Mouse (Mus musculus) induced T-regulatory cell, adult 2 months (primary cell): ENCODE measurements around the gene Olfr1263.

ENCODE experiments used
- DNase-seq: peaks from one replicate; pipeline ENCODE4 v3.0.0-alpha.2; 2012; ENCODE audit warnings: low read depth

Gene Olfr1263

DNA sequence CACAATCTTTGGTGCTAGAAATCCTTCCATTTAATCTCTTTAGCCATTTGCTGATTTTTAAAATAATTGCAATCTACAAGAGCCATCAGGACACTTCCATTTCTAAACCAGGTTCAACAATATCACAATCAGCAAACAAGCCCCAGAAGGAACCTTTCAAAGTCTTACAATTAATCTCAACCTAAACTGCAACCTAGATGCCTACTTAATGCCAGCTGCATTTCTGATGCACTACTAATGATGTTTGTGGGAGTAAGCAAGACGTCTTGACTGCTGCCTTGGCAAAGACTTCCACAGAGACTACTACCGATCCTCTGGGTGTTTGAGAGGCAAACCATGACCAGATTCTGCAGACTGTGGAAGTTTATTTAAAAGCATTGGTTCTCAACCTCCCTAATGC is at the start of gene Olfr1263:
Gene Olfr1263, plus strand, starts transcription at position 301 of the 400 bp plus-strand sequence.
- no peak for DNase-seq

DNA sequence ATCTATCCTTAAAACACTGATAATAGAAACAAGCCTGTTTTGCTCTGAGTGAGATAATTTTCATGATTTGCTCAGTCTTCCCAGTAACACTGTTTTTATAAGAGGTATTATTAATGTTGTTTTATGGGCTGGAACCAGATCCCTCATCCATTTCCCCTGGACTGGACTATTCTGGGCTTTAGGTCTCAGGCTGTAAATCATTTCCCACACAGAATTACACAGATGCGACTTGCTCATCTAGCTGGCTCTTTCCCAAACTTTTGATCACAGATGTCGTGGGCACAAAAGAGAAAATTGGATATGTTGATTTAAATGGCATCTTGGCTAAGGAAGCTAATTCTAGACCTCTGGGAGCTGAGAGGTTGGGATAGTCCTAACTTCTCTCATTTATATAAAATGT is 37.7 kb upstream of the Olfr1263 start, which contains the start of gene Olfr1260:
Gene Olfr1260, plus strand, starts transcription at position 157 of the 400 bp plus-strand sequence.
- DNase-seq, result no peak

DNA sequence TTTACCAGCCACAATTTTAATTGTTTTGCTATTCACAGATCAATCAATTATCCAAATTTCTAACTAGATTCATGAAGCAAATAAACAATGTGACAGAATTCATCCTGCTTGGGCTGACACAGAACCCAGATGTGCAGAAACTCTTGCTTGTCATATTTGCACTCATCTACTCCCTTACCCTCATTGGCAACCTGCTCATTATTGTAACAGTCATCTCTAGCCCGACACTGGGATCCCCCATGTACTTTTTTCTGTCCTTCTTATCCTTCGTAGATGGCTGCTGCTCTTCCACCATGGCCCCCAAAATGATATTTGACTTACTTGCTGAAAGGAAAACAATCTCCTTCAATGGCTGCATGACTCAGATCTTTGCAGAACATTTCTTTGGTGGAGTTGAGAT is 34.2 kb upstream of the Olfr1263 start:
- DNase-seq, result no peak

DNA sequence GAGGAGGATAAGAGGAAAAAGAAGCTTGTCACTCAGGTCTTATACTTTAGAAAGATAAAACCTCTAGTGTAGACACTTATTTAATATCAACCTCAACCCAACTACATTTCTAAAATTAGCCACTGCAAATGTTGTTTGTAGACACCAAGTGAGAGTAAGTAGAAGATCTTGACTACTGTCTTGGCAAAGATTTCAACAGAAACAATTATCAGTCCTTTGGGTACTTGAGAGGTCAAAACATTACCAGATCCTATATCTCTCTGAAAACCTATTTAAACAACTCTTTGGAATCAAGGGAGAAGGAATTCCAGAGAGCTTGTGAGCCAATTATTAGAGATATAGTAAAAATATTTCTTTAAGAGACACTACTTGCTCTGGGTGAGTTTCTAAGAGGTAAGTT is 21.0 kb upstream of the Olfr1263 start, which contains the start of gene Olfr1261:
Gene Olfr1261, plus strand, starts transcription at position 301 of the 400 bp plus-strand sequence.
- DNase-seq, result no peak

DNA sequence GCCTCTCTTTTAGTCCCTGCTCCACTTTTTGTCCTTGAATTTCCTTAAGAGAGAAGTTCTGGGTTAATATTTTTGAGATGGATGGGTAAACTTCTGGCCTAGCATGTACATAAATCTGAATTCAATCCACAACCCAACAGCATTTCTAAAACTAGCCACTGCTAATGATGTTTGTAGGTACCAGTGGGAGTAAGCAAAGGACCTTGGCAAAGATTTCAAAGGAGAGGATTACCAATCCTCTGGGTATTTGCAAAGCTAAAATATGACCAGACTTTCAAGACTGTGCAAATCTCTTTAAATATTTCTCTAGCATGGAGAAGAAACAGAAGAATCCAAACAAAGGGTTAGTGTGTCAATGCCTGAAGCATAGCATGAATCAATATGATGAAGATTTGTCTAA is 12.1 kb upstream of the Olfr1263 start, which contains the start of gene Olfr1262:
Gene Olfr1262, plus strand, starts transcription at position 301 of the 400 bp plus-strand sequence.
- DNase-seq, result no peak

DNA sequence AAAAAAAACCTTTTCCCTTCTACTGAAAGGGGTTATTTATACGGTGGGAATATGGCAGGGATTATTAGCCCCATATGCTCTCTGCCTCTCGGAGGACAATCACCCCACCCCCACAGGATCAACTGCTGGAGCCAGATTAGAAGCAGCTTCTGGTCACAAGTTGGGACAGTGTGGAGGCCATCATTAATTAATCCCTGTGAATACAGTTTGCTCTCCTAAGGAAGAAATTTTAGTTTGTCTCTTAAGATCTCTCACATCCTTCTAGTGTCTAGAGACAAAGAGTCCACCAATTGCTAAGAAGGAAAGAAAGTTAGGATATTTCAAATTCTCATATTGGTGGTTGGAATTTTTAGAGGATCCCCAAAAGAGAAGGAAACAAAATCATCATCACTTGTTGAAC is 13.5 kb downstream of the Olfr1263 start, which contains the start of gene Olfr1264:
Gene Olfr1264, minus strand, starts transcription at position 101 of the 400 bp plus-strand sequence.
- no peak for DNase-seq

DNA sequence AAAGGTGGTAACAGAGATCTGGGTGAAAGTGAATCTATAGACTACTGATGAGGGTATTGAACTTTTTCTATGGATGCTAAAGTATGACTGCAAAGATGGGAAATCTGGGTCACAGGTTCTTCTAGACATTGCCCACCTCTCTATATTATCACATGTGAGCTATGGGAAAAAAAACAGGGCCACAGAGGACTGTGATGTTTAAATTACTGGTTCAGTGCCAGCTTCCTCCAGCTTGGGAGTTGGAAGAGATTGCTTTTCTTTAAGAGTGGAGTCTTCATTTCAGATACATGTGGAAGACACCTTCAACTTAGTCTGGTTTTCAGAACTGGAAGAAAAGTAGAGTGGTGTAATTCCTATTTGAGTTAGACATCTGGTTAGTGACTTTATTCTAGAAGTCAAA is 23.1 kb downstream of the Olfr1263 start, which contains the start of gene Olfr1265:
Gene Olfr1265, plus strand, starts transcription at position 301 of the 400 bp plus-strand sequence.
- DNase-seq, result no peak

DNA sequence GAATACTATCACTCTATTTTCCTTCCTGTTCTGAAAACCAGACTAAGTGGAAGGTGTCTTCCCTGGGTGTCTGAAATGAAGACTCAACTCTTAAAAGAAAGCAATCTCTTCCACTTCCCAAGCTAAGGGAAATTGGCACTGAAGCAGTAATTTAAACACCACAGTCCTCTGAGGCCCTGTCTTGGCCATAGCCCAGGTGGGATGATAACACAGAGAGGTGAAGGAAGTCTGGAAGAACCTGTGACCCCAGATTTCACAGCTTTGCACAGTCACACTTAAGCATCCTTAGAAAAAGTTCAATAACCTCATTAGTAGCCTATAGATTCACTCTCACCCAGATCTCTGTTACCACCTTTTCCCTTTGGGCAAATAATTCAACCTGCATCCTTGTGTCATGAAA is 51.6 kb downstream of the Olfr1263 start, which contains the start of gene Olfr140:
Gene Olfr140, minus strand, starts transcription at position 101 of the 400 bp plus-strand sequence.
- DNase-seq, result no peak
